Mouse (Mus musculus): ENCODE data around the gene Etl4. TPM values are rescaled to one million over a fixed set of nuclear protein-coding genes. Genes with fewer than 3 reads are reported as not detected.

Gene Etl4
- polyA plus RNA-seq, 1 experiment from 2014 or later = 5.9 TPM

DNA sequence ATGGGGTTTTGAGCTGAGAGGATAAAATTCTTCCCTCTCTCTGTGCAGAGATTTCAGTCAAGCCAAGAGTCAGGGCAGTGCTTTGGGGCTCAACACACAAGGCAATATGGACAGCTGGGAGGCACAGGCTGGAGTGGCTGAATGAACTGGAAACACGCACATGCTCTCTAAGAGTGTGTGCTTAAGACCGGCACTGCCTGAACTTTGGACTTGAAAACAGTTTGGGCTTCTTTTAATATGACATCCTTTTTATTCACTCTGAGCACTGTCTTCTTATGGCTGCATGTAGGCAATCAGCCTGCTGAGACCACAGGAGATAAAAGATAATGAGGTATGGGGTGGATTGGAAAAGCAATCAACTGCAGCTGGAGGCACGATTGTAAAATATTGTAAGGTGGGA lies 921.3 kb downstream of the Etl4 start:
- no peaks in the 10 kb centered on the region for H3K79me2 ChIP-seq (ENCODE audit: inconsistent target)
- H3K36me3 ChIP-seq (ENCODE audit: inconsistent target) = no peaks in the 10 kb centered on the region
- no peak overlapping the region for H3K27ac ChIP-seq
- WGBS (ENCODE audit: missing documents) = 91% methylated on average over 3 of the region's 3 CpGs
- H3K4me3 ChIP-seq (ENCODE audit: inconsistent target) = no peak overlapping the region

DNA sequence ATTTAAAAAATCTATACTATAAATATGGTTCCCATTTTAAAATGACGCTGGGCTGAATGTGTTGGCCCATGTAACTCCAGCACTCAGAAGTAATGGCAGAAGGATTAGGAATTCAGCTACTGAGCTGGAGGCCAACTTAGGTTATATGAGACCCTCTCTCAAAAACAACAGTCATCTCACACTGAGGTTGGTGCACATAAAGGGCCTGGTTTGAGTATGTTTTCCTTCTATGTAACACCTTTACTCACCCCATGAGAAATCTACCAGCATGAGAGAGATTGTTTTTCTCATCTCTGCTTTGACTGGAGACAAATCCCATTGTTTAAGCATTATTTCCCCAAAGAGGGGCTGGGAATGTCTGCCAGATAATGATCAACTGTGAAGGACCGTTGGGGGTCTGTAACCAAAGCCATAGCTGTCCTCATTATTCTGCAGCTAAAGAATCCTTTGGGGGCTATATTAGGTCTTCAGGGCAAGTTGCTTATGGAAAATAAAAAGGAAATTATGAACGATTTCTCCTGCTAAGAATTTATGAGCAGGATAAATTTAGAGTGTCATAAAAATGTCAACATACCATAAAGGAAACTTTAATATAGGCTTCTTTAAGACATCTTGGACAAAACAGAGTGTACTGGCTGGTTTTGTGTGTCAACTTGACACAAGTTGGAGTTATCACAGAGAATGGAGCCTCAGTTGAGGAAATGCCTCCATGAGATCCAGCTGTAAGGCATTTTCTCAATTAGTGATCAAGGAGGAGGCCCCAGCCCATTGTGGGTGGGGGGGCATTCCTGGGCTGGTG lies 922.2 kb downstream of the Etl4 start:
- Histone ChIP-seq H3K36me3 (ENCODE audit: inconsistent target) (no peaks in the 10 kb centered on the region), H3K4me3 (ENCODE audit: inconsistent target) (no peak overlapping the region)
- 89% methylated on average over 3 of the region's 3 CpGs for WGBS (ENCODE audit: missing documents)

DNA sequence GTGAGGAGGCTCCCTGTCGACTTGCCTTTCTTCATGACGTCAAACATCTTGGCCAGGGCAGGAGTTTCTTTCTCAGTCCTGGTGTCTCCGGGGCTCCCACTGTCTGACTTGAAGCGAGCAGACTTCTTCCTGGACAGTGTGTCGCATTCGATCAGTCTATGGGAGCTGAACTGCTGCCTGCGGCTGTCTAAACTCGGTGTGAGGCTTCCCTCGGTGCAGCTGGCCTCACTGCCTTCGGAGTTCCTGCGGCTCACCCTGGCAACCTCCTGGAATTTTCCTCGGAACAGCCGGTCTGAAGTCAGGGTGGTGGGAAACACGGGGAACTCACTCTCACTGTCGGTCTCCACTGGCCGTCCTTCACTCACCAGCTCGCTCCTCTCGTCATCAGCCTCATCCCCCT lies 939.8 kb downstream of the Etl4 start:
- WGBS (ENCODE audit: missing documents) = 95% methylated on average over 18 of the region's 18 CpGs
- Histone ChIP-seq H3K79me2 (ENCODE audit: inconsistent target) (no peaks in the 10 kb centered on the region), H3K36me3 (ENCODE audit: inconsistent target) (peaks cover 55% of the 10 kb centered on the region), H3K4me3 (ENCODE audit: inconsistent target) (no peak overlapping the region), H3K27ac (no peak overlapping the region)

More for the DNA sequence above, 922.2 kb downstream of the Etl4 start:
- no peak overlapping the region for H3K27ac ChIP-seq
- no peaks in the 10 kb centered on the region for H3K79me2 ChIP-seq (ENCODE audit: inconsistent target)
